Mouse (Mus musculus) stomach, embryonic 15.5 days (tissue): ENCODE results near the gene Gm37240. TPM values are rescaled to one million over a fixed set of nuclear protein-coding genes. Genes with fewer than 3 reads are reported as not detected.

Experiments used
- ATAC-seq: fragments of 200-750 bp; cut with Nextera tagmentation; 2 replicates; pipeline ENCODE4 v1.8.0; 2017; ENCODE audit warnings: low read depth, moderate number of reproducible peaks, moderate TSS enrichment; ENCODE audit not compliant: insufficient read depth, low FRiP score
- H3K27ac ChIP-seq: fragments of 300-500 bp; sonication (generic); 2 replicates; pipeline ENCODE4 v1.5.1; 2015; ENCODE audit warnings: mild to moderate bottlenecking, inconsistent platforms
- H3K27me3 ChIP-seq: fragments of 300-500 bp; sonication (generic); replicated peaks from 2 replicates; pipeline ENCODE4 v1.6.1; 2015; ENCODE audit warnings: inconsistent platforms
- H3K36me3 ChIP-seq: fragments of 300-500 bp; sonication (generic); 2 replicates; pipeline ENCODE4 v1.6.1; 2015; ENCODE audit warnings: inconsistent platforms
- H3K4me1 ChIP-seq: fragments of 300-500 bp; sonication (generic); 2 replicates; pipeline ENCODE4 v1.6.1; 2015; ENCODE audit warnings: inconsistent platforms
- H3K4me2 ChIP-seq: fragments of 300-500 bp; sonication (generic); 2 replicates; pipeline ENCODE4 v1.6.1; 2015; ENCODE audit warnings: mild to moderate bottlenecking, inconsistent platforms
- H3K4me3 ChIP-seq: fragments of 300-500 bp; sonication (generic); replicated peaks from 2 replicates; pipeline ENCODE4 v1.5.1; 2015; ENCODE audit warnings: inconsistent platforms
- H3K9ac ChIP-seq: fragments of 300-500 bp; sonication (generic); 2 replicates; pipeline ENCODE4 v1.6.1; 2015; ENCODE audit warnings: inconsistent platforms
- H3K9me3 ChIP-seq: fragments of 300-500 bp; sonication (generic); 2 replicates; pipeline ENCODE4 v1.6.1; 2016; ENCODE audit warnings: inconsistent platforms
- WGBS: fragments of 180-500 bp; shearing (Covaris S2); methylation state at CpG from one replicate; pipeline ENCODE4 v1.1.7; 2015; 5-methylcytosine and 5-hydroxymethylcytosine counted together
- polyA plus RNA-seq: library from polyadenylated mRNA; unstranded; fragments of >200 nt; fragmentation: Nextera tagmentation; extraction: Ambion mirVana; gene quantifications from 2 replicates; pipeline ENCODE4 v1.2.1, GENCODE M21; 2015

The Gm37240 gene
- polyA plus RNA-seq, 1 experiment from 2014 or later: 8.6 TPM

DNA sequence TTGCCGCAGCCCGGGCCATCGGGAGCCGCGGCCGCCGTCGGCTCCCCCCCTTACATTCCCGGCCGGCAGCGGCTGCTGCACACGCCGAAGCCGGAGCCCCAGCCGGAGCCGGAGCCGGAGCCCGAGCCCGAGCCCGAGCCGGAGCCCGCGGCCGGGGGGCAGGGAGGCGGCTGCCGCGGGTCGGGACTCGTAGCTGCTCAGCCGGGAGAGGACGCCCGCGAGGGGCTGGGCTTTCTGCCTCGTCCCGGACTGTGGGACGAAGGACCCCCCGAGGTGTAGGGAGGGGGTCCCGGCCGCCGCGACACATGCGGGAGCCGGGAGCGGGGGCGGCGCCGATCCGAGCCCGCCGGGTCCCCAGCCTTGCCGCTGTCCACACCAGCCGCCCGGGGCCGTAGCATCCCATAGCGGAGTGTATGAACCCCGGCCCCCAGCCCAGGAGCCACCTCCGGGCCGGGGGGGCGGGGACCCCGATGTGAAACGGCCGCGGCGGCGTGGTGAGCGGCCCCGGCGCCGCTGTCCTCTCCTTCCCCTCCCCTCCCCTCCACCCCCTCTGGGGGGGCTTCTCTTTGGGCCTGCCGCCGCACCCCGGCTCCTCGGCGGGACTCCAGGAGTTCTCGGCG lies 1072.4 kb downstream of the Gm37240 start, which contains the start of gene Fbxw7:
Gene Fbxw7, plus strand, starts transcription at position 507 of the 620 bp plus-strand sequence.
- under 1% methylated on average over 71 of the region's 76 CpGs for WGBS
- peak; percentile 3 for ATAC-seq
- peak within 1 kb of the TSS; percentile 100 for H3K4me3 ChIP-seq
- no peaks in the 10 kb centered on the region for H3K9me3 ChIP-seq
- H3K9ac ChIP-seq: peak within 1 kb of the TSS; percentile 82
- H3K27ac ChIP-seq: peak within 1 kb of the TSS; percentile 99
- H3K27me3 ChIP-seq: no peaks in the 10 kb centered on the region
- H3K4me2 ChIP-seq: peak within 1 kb of the TSS; percentile 86
- no peaks in the 10 kb centered on the region for H3K36me3 ChIP-seq
- H3K4me1 ChIP-seq: peaks cover 11% of the 10 kb centered on the region

DNA sequence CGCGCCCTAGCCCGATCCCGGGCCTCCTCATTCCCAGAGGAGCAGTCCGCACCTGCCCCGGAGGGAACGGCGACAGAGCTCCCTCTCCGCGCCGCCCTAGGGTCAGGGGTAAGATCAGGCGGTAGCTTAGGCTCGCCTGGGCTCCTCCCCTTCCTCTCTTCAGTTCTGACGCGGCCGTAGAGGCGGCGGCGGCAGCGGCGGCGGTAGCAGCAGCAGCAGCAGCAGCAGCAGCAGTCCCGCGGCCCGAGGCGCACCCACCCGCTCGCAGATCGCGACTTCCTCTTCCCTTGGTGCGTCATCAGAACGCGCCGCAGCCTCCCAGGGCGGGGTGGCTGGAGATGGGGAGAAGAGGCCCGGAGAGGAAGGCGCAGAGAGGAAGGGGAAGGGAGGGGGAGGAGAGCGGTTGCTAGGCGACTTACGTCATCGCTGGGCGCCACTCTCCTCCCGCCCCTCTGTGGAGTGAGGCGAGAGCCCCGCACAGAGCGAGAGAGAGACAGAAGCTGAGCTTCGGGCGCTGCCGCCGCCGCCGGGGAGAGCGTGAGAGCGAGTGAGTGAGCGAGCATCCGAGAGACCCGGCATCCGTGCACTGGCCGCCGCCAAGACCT lies 1073.1 kb downstream of the Gm37240 start:
- H3K4me3 ChIP-seq: peak overlapping the region; percentile 100
- H3K9ac ChIP-seq: peak overlapping the region; percentile 82
- under 1% methylated on average over 58 of the region's 60 CpGs for WGBS
- peak; percentile 99 for ATAC-seq
- no peaks in the 10 kb centered on the region for H3K9me3 ChIP-seq
- no peaks in the 10 kb centered on the region for H3K27me3 ChIP-seq
- peak overlapping the region; percentile 86 for H3K4me2 ChIP-seq
- peaks cover 11% of the 10 kb centered on the region for H3K4me1 ChIP-seq
- peak overlapping the region; percentile 99 for H3K27ac ChIP-seq
- no peaks in the 10 kb centered on the region for H3K36me3 ChIP-seq

DNA sequence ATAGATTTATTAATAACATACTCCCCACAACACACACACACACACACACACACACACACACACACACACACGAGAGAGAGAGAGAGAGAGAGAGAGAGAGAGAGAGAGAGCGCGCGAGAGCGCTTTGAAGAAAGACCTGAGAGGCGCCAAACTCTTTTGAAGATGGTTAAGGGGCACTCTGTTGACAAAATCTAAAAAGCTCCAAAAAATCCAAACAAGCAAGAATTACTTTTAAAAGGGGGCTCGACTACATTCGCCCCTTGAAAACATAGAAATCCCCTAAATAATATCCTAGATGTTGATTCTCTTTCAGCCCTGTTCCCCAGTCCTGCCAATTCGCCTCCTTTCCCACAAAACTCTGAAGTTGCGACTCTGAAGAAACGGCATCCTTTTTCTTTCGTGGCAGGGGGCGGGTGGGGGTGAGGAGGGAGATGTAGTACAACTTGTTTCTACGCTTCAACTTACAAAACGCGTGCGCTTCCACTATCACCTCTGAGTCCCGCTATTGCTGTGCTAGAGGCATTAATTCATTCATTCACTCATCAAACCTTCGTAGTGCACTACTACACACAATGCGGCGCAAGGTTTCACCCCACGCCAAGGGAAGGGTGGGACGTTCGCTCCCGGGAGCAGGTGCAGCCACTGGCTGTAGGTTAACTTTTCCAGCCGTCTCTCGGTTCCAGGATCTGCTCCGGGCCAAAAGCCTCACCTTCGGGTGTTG lies 1073.7 kb downstream of the Gm37240 start:
- under 1% methylated on average over 29 of the region's 29 CpGs for whole genome bisulfite sequencing
- Histone ChIP-seq H3K4me3 (peak overlapping the region; percentile 100), H3K9ac (peak overlapping the region; percentile 38), H3K36me3 (no peaks in the 10 kb centered on the region), H3K27me3 (no peaks in the 10 kb centered on the region), H3K27ac (peak overlapping the region; percentile 99), H3K4me2 (peak overlapping the region; percentile 86), H3K4me1 (peaks cover 11% of the 10 kb centered on the region), H3K9me3 (no peaks in the 10 kb centered on the region)
- no peak for ATAC-seq

DNA sequence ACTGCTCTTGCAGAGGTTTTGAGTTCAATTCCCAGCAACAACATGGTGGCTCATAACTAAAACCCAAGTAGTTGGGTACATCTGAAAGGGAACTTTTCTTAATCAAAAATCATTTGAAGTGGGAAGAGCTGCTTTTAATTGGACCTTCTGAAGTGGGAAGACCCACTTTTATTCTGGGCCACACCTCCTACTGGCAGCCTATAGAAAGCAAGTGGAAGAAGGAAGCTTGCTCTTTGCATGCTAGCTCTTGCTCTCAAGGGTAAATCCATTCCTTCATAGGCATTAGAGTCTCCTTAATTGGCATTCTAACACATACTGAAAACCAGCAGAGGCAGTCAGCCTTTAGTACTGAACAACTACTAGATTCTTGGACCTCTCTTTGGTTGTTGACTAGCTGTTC lies 1076.5 kb downstream of the Gm37240 start:
- H3K4me2 ChIP-seq: no peak overlapping the region
- no peak for ATAC-seq
- H3K27me3 ChIP-seq: no peaks in the 10 kb centered on the region

DNA sequence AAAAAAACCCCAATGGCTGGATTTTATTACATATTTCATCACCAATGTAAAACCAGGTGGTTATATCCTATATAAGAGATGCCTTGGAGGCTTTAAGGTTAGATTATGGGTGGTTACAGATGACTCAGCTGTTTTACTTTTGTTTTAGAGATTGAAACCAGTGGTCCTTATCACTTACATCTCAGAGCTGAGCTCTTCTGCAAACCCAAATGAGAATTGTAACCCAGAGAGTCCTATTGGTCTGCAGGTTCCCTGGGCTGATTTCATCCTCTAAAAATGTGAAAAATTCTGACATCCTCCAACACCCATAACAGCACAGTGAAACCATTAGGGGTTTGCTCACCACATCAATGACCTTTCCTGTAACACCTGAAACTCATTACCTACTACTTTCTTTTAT lies 1078.4 kb downstream of the Gm37240 start:
- no peaks in the 10 kb centered on the region for H3K36me3 ChIP-seq
- H3K9ac ChIP-seq: no peak overlapping the region
- H3K27ac ChIP-seq: no peak overlapping the region
- no peak overlapping the region for H3K4me3 ChIP-seq
- ATAC-seq: no peak
- H3K4me2 ChIP-seq: no peak overlapping the region
- no peaks in the 10 kb centered on the region for H3K27me3 ChIP-seq
- no peaks in the 10 kb centered on the region for H3K9me3 ChIP-seq
- H3K4me1 ChIP-seq: 0 out of 2 replicates have a peak, but pooled peaks cover 3% of the 10 kb centered on the region

More for the DNA sequence above, 1076.5 kb downstream of the Gm37240 start:
- H3K9ac ChIP-seq: no peak overlapping the region
- H3K9me3 ChIP-seq: no peaks in the 10 kb centered on the region
- no peaks in the 10 kb centered on the region for H3K36me3 ChIP-seq
- peaks cover 6% of the 10 kb centered on the region for H3K4me1 ChIP-seq
- no peak overlapping the region for H3K4me3 ChIP-seq
- no peak overlapping the region for H3K27ac ChIP-seq

DNA sequence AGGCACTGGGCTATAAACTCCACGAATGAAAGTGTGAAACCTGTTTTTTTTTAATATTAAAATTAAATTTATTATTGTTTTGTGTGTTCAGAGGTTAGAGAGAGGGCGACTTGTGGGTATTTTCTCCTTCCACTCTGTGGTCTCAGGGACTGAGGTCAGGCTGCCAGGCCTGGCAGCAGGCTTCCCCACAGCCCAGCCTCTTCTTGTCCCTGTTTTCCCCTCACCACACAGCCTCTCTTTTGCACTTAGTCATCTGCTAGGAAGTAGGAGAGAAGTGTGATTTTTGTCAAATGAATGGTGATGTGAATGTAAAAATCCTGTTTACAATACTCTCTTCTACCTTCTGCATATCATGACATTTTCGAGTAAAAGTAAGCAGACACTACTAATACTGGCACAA lies 1079.5 kb downstream of the Gm37240 start:
- no peaks in the 10 kb centered on the region for H3K9me3 ChIP-seq
- no peak overlapping the region for H3K27ac ChIP-seq
- no peaks in the 10 kb centered on the region for H3K27me3 ChIP-seq
- H3K9ac ChIP-seq: no peak overlapping the region
- WGBS: 62% methylated on average over 3 of the region's 3 CpGs
- ATAC-seq: no peak
- H3K36me3 ChIP-seq: no peaks in the 10 kb centered on the region
- no peak overlapping the region for H3K4me2 ChIP-seq
- no peaks in the 10 kb centered on the region for H3K4me1 ChIP-seq
- H3K4me3 ChIP-seq: no peak overlapping the region

DNA sequence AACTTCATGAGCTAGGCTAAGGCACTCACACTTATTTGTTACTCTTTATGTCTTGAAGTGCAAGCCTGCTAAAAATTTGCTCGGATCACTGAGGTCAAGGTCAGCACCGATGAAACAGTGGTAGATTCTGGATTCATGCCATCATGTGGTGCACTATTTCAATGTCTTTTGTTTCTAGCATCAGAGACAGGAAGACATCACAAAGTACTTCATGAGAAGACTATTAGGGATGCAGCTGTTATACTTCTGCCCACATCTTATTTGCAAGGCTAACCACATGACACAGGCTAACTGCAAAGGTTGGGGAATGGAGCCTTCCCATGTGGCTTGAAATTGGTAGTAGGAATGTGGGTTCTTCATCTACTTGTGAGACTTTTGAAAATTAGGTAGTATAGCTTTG lies 1081.1 kb downstream of the Gm37240 start:
- WGBS: 69% methylated on average over 2 of the region's 2 CpGs
- ATAC-seq: no peak

DNA sequence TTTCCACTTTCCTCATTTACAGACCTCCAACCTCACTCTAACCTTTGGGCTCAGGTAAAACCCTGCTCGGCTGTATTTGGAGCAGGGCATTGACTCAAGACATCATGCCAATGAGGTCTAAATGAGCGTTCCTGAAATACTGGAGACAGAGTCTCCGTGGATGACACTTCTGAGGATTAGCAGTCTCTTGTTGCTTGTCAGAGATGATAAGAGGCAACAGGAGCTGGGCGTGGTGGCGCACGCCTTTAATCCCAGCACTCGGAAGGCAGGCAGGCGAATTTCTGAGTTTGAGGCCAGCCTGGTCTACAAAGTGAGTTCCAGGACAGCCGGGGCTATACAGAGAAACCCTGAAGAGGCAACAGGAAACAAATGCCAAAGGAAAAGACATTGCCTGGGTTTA lies 1083.3 kb downstream of the Gm37240 start:
- H3K27ac ChIP-seq: no peak overlapping the region
- no peaks in the 10 kb centered on the region for H3K9me3 ChIP-seq
- ATAC-seq: no peak
- H3K9ac ChIP-seq: no peak overlapping the region
- no peaks in the 10 kb centered on the region for H3K4me1 ChIP-seq
- 57% methylated on average over 9 of the region's 9 CpGs for WGBS
- H3K27me3 ChIP-seq: no peaks in the 10 kb centered on the region
- no peak overlapping the region for H3K4me2 ChIP-seq
- H3K36me3 ChIP-seq: no peaks in the 10 kb centered on the region
- H3K4me3 ChIP-seq: no peak overlapping the region

More for the DNA sequence above, 1081.1 kb downstream of the Gm37240 start:
- Histone ChIP-seq H3K4me2 (no peak overlapping the region), H3K4me1 (no peaks in the 10 kb centered on the region), H3K4me3 (no peak overlapping the region), H3K9ac (no peak overlapping the region), H3K9me3 (no peaks in the 10 kb centered on the region), H3K27ac (no peak overlapping the region), H3K27me3 (no peaks in the 10 kb centered on the region), H3K36me3 (no peaks in the 10 kb centered on the region)

DNA sequence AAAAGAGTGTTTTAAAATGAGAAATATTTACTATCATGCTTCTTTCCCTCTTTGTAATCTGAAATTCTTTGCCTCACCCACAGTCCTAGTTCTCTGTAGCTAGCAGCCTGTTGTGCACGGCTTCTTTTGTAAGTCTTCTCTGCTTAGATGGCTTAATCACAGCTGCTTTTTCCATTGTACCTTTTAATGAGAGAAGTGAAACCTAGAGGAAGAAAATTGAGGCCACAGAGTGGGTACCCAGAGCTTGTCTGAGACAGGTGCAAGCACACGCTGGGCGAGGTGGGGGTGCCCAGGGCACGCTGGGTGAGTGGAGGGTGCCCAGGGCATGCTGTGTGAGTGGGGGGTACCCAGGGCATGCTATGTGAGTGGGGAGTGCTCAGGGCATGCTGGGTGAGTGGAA lies 1099.4 kb downstream of the Gm37240 start:
- H3K4me3 ChIP-seq: no peak overlapping the region
- no peaks in the 10 kb centered on the region for H3K36me3 ChIP-seq
- H3K9me3 ChIP-seq: no peaks in the 10 kb centered on the region
- no peaks in the 10 kb centered on the region for H3K4me1 ChIP-seq
- H3K27me3 ChIP-seq: no peaks in the 10 kb centered on the region
- WGBS: 91% methylated on average over 4 of the region's 4 CpGs
- ATAC-seq: no peak
- no peak overlapping the region for H3K4me2 ChIP-seq
- H3K9ac ChIP-seq: no peak overlapping the region
- no peak overlapping the region for H3K27ac ChIP-seq

DNA sequence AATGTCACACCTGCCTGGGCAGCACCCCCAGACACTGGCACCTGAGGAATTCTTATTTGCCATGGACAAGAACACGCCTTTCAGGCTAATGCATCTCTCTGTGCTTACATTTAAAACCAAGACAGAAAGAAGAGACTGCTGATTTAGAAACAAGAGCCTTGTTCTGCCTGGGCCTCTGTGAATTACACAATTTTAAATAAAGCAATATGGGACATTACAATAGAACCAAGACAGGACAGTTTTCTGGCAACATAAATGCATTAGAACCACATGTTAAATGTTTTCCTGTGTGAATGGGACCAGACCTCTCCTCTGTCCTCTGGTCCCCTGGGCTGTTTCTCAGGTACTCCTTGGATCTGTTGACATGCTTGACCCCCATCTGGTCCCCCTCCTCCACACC lies 1111.2 kb downstream of the Gm37240 start:
- no peak for ATAC-seq
- Histone ChIP-seq H3K4me2 (no peak overlapping the region), H3K4me1 (peaks cover 3% of the 10 kb centered on the region; the same call in 1 of the 2 replicates), H3K27me3 (no peaks in the 10 kb centered on the region), H3K4me3 (no peak overlapping the region), H3K27ac (peak overlapping the region; percentile 48; the same call in 1 of the 2 replicates), H3K9me3 (no peaks in the 10 kb centered on the region), H3K9ac (no peak overlapping the region), H3K36me3 (no peaks in the 10 kb centered on the region)
- 52% methylated on average over 1 of the region's 1 CpGs for WGBS

DNA sequence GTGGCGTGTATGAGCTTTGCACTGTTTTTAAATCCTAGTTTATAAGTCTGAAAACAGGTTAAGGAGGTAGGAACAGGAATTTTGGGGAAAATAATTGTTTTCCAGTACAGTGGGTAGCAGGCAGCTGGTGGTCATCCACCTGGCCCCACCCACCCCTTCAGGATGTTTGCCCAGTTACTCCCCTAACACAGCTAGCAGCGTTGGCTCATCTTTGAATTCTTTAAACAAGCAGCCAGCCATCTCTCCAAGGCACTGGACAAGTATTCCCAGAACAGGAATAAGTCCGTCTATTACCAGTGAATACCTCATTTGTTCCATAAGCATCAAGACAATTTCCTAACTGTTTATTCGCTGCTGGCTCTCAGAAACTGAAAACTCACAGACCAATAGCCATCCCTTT lies 1111.7 kb downstream of the Gm37240 start:
- Histone ChIP-seq H3K4me2 (no peak overlapping the region), H3K4me3 (no peak overlapping the region), H3K9me3 (no peaks in the 10 kb centered on the region), H3K27ac (peak overlapping the region; percentile 48), H3K9ac (no peak overlapping the region), H3K27me3 (no peaks in the 10 kb centered on the region), H3K36me3 (no peaks in the 10 kb centered on the region), H3K4me1 (peaks cover 3% of the 10 kb centered on the region; the same call in 1 of the 2 replicates)
- WGBS: 54% methylated on average over 4 of the region's 4 CpGs
- no peak for ATAC-seq

DNA sequence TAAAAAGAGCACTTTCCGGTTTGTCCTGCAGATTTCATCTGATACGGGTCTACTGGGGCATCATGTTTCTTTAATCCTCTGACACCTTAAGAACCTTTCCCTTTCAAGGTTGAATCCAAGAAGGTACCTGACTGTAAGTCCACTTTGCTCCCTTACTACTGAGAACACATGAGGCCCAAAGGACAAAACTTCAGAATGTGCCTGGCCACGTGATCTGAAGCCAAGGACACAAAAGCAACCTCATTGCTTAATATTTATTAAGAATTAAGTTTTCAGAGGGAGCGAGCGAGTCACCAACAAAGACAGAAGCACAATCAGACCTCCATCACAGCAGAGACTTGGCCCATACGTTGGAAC lies 1112.3 kb downstream of the Gm37240 start:
- Histone ChIP-seq H3K36me3 (no peaks in the 10 kb centered on the region), H3K4me1 (peaks cover 3% of the 10 kb centered on the region; the same call in 1 of the 2 replicates), H3K27me3 (no peaks in the 10 kb centered on the region), H3K9ac (no peak overlapping the region), H3K4me3 (no peak overlapping the region), H3K9me3 (no peaks in the 10 kb centered on the region), H3K27ac (no peak overlapping the region), H3K4me2 (no peak overlapping the region)
- 61% methylated on average over 6 of the region's 6 CpGs for WGBS
- no peak for ATAC-seq
